Comparison of ENCODE assay signal across 8 mouse cellular contexts in genomic region chr3:142560296-142560948, GRCm38 (mm10). TPM values are rescaled to one million over a fixed set of nuclear protein-coding genes. Genes with fewer than 3 reads are reported as not detected.
DNase-seq lines count a peak whose midpoint lies in the region; ATAC-seq lines count a peak whose summit lies in the region.

No protein-coding gene starts in this region.

- peak; percentile 77 for ATAC-seq in cerebellum, adult (ENCODE audit: insufficient number of reproducible peaks, low FRiP score, low TSS enrichment)
- ATAC-seq in forebrain, embryonic 13.5 days: peak; percentile 93
- peak; percentile 54; the same call in 1 of the 2 replicates for ATAC-seq in liver, embryonic 16.5 days (ENCODE audit: low read depth)
- peak; percentile 89 for ATAC-seq in neural tube, embryonic 12.5 days (ENCODE audit: low FRiP score, low read depth)

- peak; percentile 89 for DNase-seq in ES-CJ7 (ENCODE audit: low read depth, low spot score)
- peak; percentile 88 to 92 for DNase-seq in heart, postnatal 10 days
- DNase-seq in kidney, postnatal 4 days: peak; percentile 90 to 94
- DNase-seq in telencephalon, adult 2 months (ENCODE audit: low read depth, low spot score): peak; percentile 28

- H3K27ac ChIP-seq in forebrain, embryonic 13.5 days: no peak overlapping the region
- H3K27ac ChIP-seq in liver, embryonic 16.5 days (ENCODE audit: low read length): peak overlapping the region; percentile 25; the same call in 1 of the 2 replicates
- no peak overlapping the region for H3K27ac ChIP-seq in neural tube, embryonic 12.5 days

- peak overlapping the region; percentile 28 for H3K4me3 ChIP-seq in forebrain, embryonic 13.5 days
- H3K4me3 ChIP-seq in liver, embryonic 16.5 days (ENCODE audit: low read depth, low read length): peak overlapping the region; percentile 49
- peak overlapping the region; percentile 18; the same call in 1 of the 2 replicates for H3K4me3 ChIP-seq in neural tube, embryonic 12.5 days

- no peaks in the 10 kb centered on the region for H3K36me3 ChIP-seq in forebrain, embryonic 13.5 days (ENCODE audit: poor library complexity, severe bottlenecking)
- no peaks in the 10 kb centered on the region for H3K36me3 ChIP-seq in liver, embryonic 16.5 days (ENCODE audit: control insufficient read depth, insufficient read depth)
- H3K36me3 ChIP-seq in neural tube, embryonic 12.5 days: no peaks in the 10 kb centered on the region

- peaks cover 5% of the 10 kb centered on the region; the same call in 1 of the 2 replicates for H3K4me1 ChIP-seq in forebrain, embryonic 13.5 days
- H3K4me1 ChIP-seq in liver, embryonic 16.5 days (ENCODE audit: control insufficient read depth, low read depth, low read length): peaks cover 2% of the 10 kb centered on the region; the same call in 1 of the 2 replicates
- H3K4me1 ChIP-seq in neural tube, embryonic 12.5 days: 0 out of 2 replicates have a peak, but pooled peaks cover 3% of the 10 kb centered on the region

- intact Hi-C loops in heart, postnatal 10 days (cut with DNase I): loop anchor here (1.0 to 5.0 kb wide), 4 partner anchors 30 to 147 kb away; partner anchors contain the start of gene Gbp7

- no peaks in the 10 kb centered on the region for H3K9me3 ChIP-seq in forebrain, embryonic 13.5 days (replicated peaks)
- no peaks in the 10 kb centered on the region for H3K9me3 ChIP-seq in liver, embryonic 16.5 days (replicated peaks; ENCODE audit: control insufficient read depth, low read length)
- H3K9me3 ChIP-seq in neural tube, embryonic 12.5 days: no peaks in the 10 kb centered on the region

- H3K27me3 ChIP-seq in forebrain, embryonic 13.5 days: no peaks in the 10 kb centered on the region
- no peaks in the 10 kb centered on the region for H3K27me3 ChIP-seq in liver, embryonic 16.5 days (ENCODE audit: control insufficient read depth, insufficient read depth, low read depth, low read length)
- H3K27me3 ChIP-seq in neural tube, embryonic 12.5 days (replicated peaks): no peaks in the 10 kb centered on the region

- H3K9ac ChIP-seq in forebrain, embryonic 13.5 days: peak overlapping the region; percentile 38; the same call in 1 of the 2 replicates
- H3K9ac ChIP-seq in liver, embryonic 16.5 days (ENCODE audit: low read depth, low read length): no peak overlapping the region
- no peak overlapping the region for H3K9ac ChIP-seq in neural tube, embryonic 12.5 days

- peak overlapping the region; percentile 45 for H3K4me2 ChIP-seq in forebrain, embryonic 13.5 days
- peak overlapping the region; percentile 53 for H3K4me2 ChIP-seq in liver, embryonic 16.5 days (ENCODE audit: low read depth, low read length)
- peak overlapping the region; percentile 56 for H3K4me2 ChIP-seq in neural tube, embryonic 12.5 days (replicated peaks)

- WGBS in forebrain, embryonic 13.5 days: 21% methylated on average over 12 of the region's 12 CpGs
- 4% methylated on average over 12 of the region's 12 CpGs for WGBS in liver, embryonic 16.5 days (ENCODE audit: insufficient replicate concordance)
- WGBS in neural tube, embryonic 12.5 days: 19% methylated on average over 12 of the region's 12 CpGs

RNA-seq across cellular contexts. Expression of gene Gbp3, which starts 0.6 kb away (rescaled TPM):
- 0.39 and 0.54 TPM in 2 replicates for polyA plus RNA-seq in forebrain, embryonic 13.5 days (2015; fragmentation: Nextera tagmentation; extraction: Ambion mirVana)
- total RNA-seq in heart, postnatal 10 days (2021): 10 to 100 TPM in 1 of 2 experiments, 1 to 10 TPM in 1; 9.2 to 12.2 TPM
- polyA plus RNA-seq in liver, embryonic 16.5 days (2015; fragmentation: Nextera tagmentation; extraction: Ambion mirVana): 1.4 TPM in 2 replicates
- 0.61 and 0.66 TPM in 2 replicates for polyA plus RNA-seq in neural tube, embryonic 12.5 days (2016; fragmentation: Nextera tagmentation; extraction: Ambion mirVana)

RNA-seq across cellular contexts. Expression of gene Gbp7, which starts 30.3 kb away (rescaled TPM):
- polyA plus RNA-seq in forebrain, embryonic 13.5 days (2015; fragmentation: Nextera tagmentation; extraction: Ambion mirVana): 0.58 and 0.91 TPM in 2 replicates
- 10 to 100 TPM in 1 of 2 experiments, 1 to 10 TPM in 1; 7.1 to 10.5 TPM for total RNA-seq in heart, postnatal 10 days (2021)
- 3.0 and 3.6 TPM in 2 replicates for polyA plus RNA-seq in liver, embryonic 16.5 days (2015; fragmentation: Nextera tagmentation; extraction: Ambion mirVana)
- 1.0 and 1.3 TPM in 2 replicates for polyA plus RNA-seq in neural tube, embryonic 12.5 days (2016; fragmentation: Nextera tagmentation; extraction: Ambion mirVana)

RNA-seq across cellular contexts. Expression of gene Gbp2b, which starts 34.2 kb away (rescaled TPM):
- not detected in 2 replicates for polyA plus RNA-seq in forebrain, embryonic 13.5 days (2015; fragmentation: Nextera tagmentation; extraction: Ambion mirVana)
- under 1 TPM; 0.12 TPM for total RNA-seq in heart, postnatal 10 days (2021)
- polyA plus RNA-seq in liver, embryonic 16.5 days (2015; fragmentation: Nextera tagmentation; extraction: Ambion mirVana): not detected in 2 replicates
- polyA plus RNA-seq in neural tube, embryonic 12.5 days (2016; fragmentation: Nextera tagmentation; extraction: Ambion mirVana): not detected in 2 replicates

RNA-seq across cellular contexts. Expression of gene Gbp2, which starts 60.0 kb away (rescaled TPM):
- polyA plus RNA-seq in forebrain, embryonic 13.5 days (2015; fragmentation: Nextera tagmentation; extraction: Ambion mirVana): 0.15 and 0.19 TPM in 2 replicates
- 1 to 10 TPM; 7.3 to 9.5 TPM for total RNA-seq in heart, postnatal 10 days (2021)
- 2.1 and 2.7 TPM in 2 replicates for polyA plus RNA-seq in liver, embryonic 16.5 days (2015; fragmentation: Nextera tagmentation; extraction: Ambion mirVana)
- 0.22 and 0.36 TPM in 2 replicates for polyA plus RNA-seq in neural tube, embryonic 12.5 days (2016; fragmentation: Nextera tagmentation; extraction: Ambion mirVana)

Comparison
In these comparisons a context has a peak if more than half of its experiments do, and no peak if none do; other contexts are left out.
1. DNase-seq: peak in every context shown above with its lines; median percentile 92 in kidney, postnatal 4 days; 90 in heart, postnatal 10 days; 89 in ES-CJ7; 28 in telencephalon, adult 2 months.